Mouse (Mus musculus): ENCODE results near the gene Ankrd60.

GRCm38 (mm10) chr2:173601861-173602260 is 23.7 kb upstream of the Ankrd60 start:
- no peak for TF ChIP-seq FLI1 (IDR thresholded peaks at IDR 0.05; ENCODE audit: low read length)
- TF ChIP-seq GATA1 (IDR thresholded peaks at IDR 0.05; ENCODE audit: borderline replicate concordance, low read length), result no peak

Data from megakaryocyte, embryonic 14.5 days (primary cell).